Mouse (Mus musculus): ENCODE results near the gene Cog5. TPM values are rescaled to one million over a fixed set of nuclear protein-coding genes. Genes with fewer than 3 reads are reported as not detected.

The Cog5 gene
- polyA plus RNA-seq, 1 experiment from 2014 or later, result 24.2 TPM

DNA sequence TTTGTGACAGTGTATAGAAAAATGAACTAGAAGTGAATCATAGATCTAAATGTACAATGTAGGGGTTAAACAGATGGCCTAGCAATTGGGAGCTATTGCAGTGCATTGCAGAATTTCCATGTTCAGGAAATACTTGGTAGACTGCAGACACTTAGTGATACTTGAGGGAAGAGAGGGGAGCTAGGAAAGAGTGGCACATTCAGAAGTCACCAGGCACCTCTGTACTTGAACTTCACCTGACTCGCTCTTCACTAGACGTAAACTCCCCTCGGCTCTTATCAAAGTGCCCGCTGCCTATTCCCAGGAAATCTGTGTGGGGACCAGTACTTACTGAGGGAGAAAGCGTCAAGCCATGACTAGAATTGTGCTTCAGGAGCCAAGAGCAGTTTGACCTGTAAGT is 180.8 kb downstream of the Cog5 start:
- no peak overlapping the region for H3K9ac ChIP-seq
- whole genome bisulfite sequencing, result 67% methylated on average over 5 of the region's 5 CpGs
- 0 out of 2 replicates have a peak, but pooled peaks cover 4% of the 10 kb centered on the region for H3K36me3 ChIP-seq (ENCODE audit: poor library complexity, severe bottlenecking)
- H3K4me3 ChIP-seq, result no peak overlapping the region
- no peaks in the 10 kb centered on the region for H3K9me3 ChIP-seq (replicated peaks)
- H3K27me3 ChIP-seq, result no peaks in the 10 kb centered on the region
- ATAC-seq, result no peak
- H3K4me1 ChIP-seq, result peaks cover 8% of the 10 kb centered on the region; the same call in 1 of the 2 replicates
- H3K4me2 ChIP-seq, result no peak overlapping the region
- H3K27ac ChIP-seq, result no peak overlapping the region

DNA sequence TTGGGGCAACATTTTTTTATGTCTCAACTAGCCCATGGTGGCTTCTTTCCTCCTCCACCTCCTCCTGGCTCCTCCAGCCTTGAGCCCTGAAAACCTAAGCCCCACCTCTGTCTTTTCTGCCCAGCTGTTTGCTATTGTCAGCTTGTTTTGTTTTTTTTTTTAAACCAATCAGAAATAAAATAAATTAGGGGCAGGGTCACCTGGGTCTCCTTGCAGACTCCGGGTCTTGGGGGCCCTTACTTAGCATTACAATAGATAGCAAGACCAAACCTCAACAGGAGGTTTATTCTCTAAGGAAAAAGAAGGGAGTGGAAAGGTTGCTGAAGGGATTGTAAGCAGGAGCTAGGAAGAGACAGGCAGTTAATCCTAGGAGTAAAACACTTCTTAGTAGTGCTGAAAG is 181.5 kb downstream of the Cog5 start:
- 0% methylated on average over 1 of the region's 1 CpGs for WGBS
- no peak overlapping the region for H3K27ac ChIP-seq
- no peaks in the 10 kb centered on the region for H3K27me3 ChIP-seq
- ATAC-seq, result no peak
- no peaks in the 10 kb centered on the region for H3K9me3 ChIP-seq (replicated peaks)
- peaks cover 8% of the 10 kb centered on the region; the same call in 1 of the 2 replicates for H3K4me1 ChIP-seq
- H3K36me3 ChIP-seq (ENCODE audit: poor library complexity, severe bottlenecking), result 0 out of 2 replicates have a peak, but pooled peaks cover 4% of the 10 kb centered on the region
- no peak overlapping the region for H3K4me3 ChIP-seq
- no peak overlapping the region for H3K4me2 ChIP-seq
- no peak overlapping the region for H3K9ac ChIP-seq

DNA sequence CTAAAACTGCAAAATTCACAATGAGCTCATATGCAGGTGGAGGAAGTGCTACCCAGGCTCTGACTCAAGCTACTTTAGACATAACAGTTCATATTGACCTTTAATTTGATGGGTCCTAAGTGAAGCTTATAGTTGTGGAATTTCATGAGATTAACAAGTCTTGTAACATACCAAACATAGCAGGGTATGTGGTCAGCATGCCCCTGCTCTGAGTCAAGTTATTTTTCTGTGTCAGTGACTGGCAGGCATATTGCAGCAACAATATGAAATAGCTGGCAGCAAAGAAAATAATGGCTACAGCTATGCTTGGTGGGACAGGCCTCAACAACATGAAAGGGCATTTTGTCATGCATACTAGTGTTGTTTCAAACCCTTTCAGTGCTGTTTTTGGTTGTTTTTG is 183.9 kb downstream of the Cog5 start:
- Histone ChIP-seq H3K9ac (no peak overlapping the region), H3K4me3 (no peak overlapping the region), H3K4me1 (peaks cover 8% of the 10 kb centered on the region; the same call in 1 of the 2 replicates), H3K36me3 (ENCODE audit: poor library complexity, severe bottlenecking) (0 out of 2 replicates have a peak, but pooled peaks cover 8% of the 10 kb centered on the region), H3K9me3 (replicated peaks) (no peaks in the 10 kb centered on the region), H3K4me2 (no peak overlapping the region), H3K27ac (no peak overlapping the region), H3K27me3 (no peaks in the 10 kb centered on the region)
- no peak for ATAC-seq

DNA sequence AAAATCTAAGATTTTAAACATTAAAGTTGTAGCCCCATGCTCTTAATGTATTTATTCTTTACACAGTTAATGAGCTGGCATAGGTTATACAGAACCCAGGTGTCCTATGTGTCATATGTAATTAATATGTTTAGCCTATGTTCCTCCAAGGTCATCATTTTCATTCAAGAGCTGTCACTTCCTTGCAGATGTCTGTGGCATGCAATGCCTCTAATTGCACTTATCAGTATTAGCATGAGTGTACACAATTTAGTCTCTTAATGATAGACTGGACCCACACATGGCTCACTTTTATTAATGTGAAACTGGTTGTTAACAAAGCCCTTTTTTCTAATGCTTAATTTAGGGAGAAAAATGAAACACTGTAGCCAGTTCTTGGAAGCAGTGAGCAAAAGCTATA is 184.6 kb downstream of the Cog5 start:
- no peak overlapping the region for H3K27ac ChIP-seq
- ATAC-seq, result peak; percentile 53; the same call in 1 of the 2 replicates

DNA sequence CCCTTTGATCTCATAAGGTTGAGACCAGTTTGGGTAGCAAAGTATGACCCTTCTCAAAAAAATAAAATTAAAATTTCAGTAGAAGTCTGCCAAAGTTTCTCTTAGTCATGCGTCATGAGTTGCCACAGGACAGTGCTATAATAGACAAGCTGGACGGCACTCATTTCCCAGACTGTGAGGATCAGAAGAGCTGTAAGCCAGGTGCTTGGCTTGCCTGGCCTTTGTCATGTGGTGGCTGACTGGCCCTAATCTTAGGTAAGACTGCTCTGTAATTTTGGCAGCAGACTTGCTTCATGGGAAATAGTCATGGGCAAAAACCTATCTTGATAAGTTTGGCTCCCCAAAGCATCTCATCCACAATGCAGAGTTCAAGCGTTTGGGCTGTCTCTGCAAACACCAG is 191.4 kb downstream of the Cog5 start:
- H3K36me3 ChIP-seq (ENCODE audit: poor library complexity, severe bottlenecking), result 0 out of 2 replicates have a peak, but pooled peaks cover 4% of the 10 kb centered on the region
- H3K4me1 ChIP-seq, result no peaks in the 10 kb centered on the region
- no peak overlapping the region for H3K4me3 ChIP-seq
- H3K9me3 ChIP-seq (replicated peaks), result no peaks in the 10 kb centered on the region
- no peak for ATAC-seq
- no peak overlapping the region for H3K4me2 ChIP-seq
- H3K27ac ChIP-seq, result no peak overlapping the region
- 95% methylated on average over 3 of the region's 3 CpGs for WGBS
- H3K27me3 ChIP-seq, result no peaks in the 10 kb centered on the region
- no peak overlapping the region for H3K9ac ChIP-seq

More for the DNA sequence above, 184.6 kb downstream of the Cog5 start:
- Histone ChIP-seq H3K9ac (no peak overlapping the region), H3K4me3 (no peak overlapping the region), H3K36me3 (ENCODE audit: poor library complexity, severe bottlenecking) (0 out of 2 replicates have a peak, but pooled peaks cover 8% of the 10 kb centered on the region), H3K27me3 (no peaks in the 10 kb centered on the region), H3K9me3 (replicated peaks) (no peaks in the 10 kb centered on the region), H3K4me2 (no peak overlapping the region), H3K4me1 (peaks cover 8% of the 10 kb centered on the region; the same call in 1 of the 2 replicates)

DNA sequence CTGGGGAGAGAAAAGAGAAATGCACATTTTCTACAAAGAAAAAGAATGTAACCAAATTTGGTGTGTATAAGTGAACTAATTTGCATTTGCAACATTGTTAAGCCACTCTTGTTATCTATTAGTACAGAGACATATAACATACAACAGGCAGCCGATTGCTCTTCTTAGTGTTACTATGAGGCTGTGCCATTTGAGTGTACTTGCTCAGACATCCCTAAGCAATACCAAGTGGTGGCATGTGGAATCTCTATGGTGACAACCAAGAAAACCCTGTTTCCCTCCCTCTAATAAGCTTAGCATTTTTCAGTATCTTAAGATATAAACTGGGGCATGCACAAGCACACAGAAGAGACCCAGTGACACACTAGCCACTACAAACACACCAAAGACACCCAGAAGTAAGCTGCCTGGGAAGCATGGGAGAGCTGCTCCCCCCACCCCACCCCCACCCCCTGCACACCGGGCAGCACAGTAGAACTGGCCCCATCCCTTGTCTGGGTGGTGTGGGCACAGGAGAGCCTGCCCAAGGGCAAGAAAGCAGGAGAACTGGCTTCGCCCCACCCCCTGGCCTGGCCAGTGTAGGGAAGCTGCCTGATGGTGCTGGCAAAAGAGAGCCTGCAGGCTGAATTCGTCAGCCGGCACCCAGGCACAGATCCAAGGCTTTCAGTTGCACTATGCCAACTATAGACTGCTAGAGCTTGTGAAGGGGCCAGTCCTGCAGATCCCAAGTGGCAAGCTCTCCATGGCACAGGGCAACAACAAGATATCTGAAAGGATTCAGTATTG is 194.2 kb downstream of the Cog5 start:
- ATAC-seq, result peak; percentile 86; the same call in 1 of the 2 replicates
- Histone ChIP-seq H3K27ac (no peak overlapping the region), H3K9ac (no peak overlapping the region), H3K9me3 (replicated peaks) (no peaks in the 10 kb centered on the region), H3K27me3 (no peaks in the 10 kb centered on the region), H3K4me3 (no peak overlapping the region), H3K4me1 (no peaks in the 10 kb centered on the region), H3K4me2 (no peak overlapping the region), H3K36me3 (ENCODE audit: poor library complexity, severe bottlenecking) (no peaks in the 10 kb centered on the region)
- 69% methylated on average over 5 of the region's 5 CpGs for WGBS

DNA sequence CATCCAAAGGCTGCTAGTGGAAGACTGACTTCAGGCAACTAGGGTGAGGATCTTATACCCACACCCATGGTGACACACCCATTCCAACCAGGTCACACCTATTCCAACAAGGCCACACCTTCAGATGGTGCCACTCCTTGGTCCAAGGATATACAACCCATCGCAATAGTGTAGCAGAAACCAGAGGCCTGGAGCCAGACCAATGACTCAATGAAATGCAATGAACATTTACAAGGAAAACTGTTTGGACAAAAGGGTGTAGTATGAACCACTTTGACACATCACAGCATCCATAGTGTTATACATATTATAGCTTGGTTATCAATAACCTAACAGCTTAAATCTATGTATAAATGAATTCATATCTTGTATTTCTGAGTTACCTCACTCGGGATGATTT is 194.9 kb downstream of the Cog5 start:
- no peak for ATAC-seq

DNA sequence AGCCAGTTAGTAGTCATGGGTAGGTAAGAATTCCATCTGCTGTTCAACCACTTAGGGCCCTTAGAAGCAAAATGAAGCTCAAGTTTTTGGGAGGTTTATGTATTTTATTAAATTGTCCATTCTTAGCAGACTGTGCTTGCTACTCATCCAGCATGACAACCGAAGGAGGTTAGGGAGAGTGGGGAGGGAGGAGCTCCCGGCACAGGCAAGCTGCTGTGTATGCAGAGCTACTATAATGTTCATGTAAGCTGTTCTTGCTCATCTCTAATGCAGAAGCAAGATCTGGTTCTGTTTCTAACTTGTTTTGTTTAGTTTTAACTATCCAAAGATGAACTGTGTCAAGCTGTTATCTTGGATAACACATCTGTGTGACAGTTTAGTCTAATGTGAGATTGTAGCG is 199.4 kb downstream of the Cog5 start:
- H3K9ac ChIP-seq, result no peak overlapping the region
- H3K4me2 ChIP-seq, result no peak overlapping the region
- no peak for ATAC-seq
- H3K9me3 ChIP-seq (replicated peaks), result no peaks in the 10 kb centered on the region
- WGBS, result 93% methylated on average over 3 of the region's 3 CpGs
- H3K4me3 ChIP-seq, result no peak overlapping the region
- no peaks in the 10 kb centered on the region for H3K4me1 ChIP-seq
- no peaks in the 10 kb centered on the region for H3K36me3 ChIP-seq (ENCODE audit: poor library complexity, severe bottlenecking)
- no peak overlapping the region for H3K27ac ChIP-seq
- no peaks in the 10 kb centered on the region for H3K27me3 ChIP-seq

More for the DNA sequence above, 194.9 kb downstream of the Cog5 start:
- 97% methylated on average over 2 of the region's 2 CpGs for WGBS
- Histone ChIP-seq H3K4me1 (no peaks in the 10 kb centered on the region), H3K9ac (no peak overlapping the region), H3K4me2 (no peak overlapping the region), H3K9me3 (replicated peaks) (no peaks in the 10 kb centered on the region), H3K27me3 (no peaks in the 10 kb centered on the region), H3K27ac (no peak overlapping the region), H3K36me3 (ENCODE audit: poor library complexity, severe bottlenecking) (no peaks in the 10 kb centered on the region), H3K4me3 (no peak overlapping the region)

DNA sequence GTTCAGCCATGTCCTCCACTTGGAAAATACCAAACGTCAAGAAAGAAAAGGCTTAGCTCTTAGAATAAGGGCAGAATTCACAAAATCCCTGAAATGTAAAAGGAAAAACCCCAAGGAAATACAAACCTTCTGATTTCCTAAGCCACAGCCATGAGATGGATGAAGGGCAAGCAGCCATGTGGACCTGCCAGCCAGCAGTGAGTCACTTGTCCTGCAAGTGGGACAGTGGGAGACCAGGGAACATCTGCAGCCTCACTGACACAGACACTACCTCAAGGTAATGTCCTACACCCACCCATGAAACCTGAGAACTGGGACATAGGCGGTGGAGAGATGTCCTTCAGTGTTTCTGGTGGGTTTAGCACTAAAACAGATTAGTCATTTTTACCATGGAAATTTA is 200.1 kb downstream of the Cog5 start:
- no peaks in the 10 kb centered on the region for H3K4me1 ChIP-seq
- 87% methylated on average over 2 of the region's 2 CpGs for WGBS

DNA sequence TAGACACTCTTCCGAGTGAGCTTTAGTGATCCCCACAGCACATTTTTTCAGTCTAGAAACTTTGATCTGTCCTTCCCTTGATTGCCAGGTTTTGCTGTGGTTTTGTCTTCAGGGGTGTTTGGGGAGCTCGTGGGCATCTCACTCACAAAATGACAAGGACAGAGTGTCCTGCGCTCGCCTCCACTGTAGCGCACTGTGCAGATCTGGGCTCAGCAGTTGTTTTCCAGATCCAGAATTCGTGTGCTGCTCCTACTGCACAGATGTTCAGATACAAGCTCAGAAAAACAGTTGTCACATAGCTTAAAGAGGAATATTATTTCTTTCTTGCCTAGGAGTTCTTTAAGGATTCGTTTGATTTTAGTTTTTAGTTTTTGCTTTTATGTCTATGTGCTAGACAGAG is 203.1 kb downstream of the Cog5 start:
- ATAC-seq, result no peak
- Histone ChIP-seq H3K36me3 (ENCODE audit: poor library complexity, severe bottlenecking) (no peaks in the 10 kb centered on the region), H3K4me2 (no peak overlapping the region), H3K9me3 (replicated peaks) (no peaks in the 10 kb centered on the region), H3K4me3 (no peak overlapping the region), H3K9ac (no peak overlapping the region), H3K27ac (no peak overlapping the region), H3K27me3 (no peaks in the 10 kb centered on the region), H3K4me1 (no peaks in the 10 kb centered on the region)
- 90% methylated on average over 7 of the region's 7 CpGs for WGBS

More for the DNA sequence above, 200.1 kb downstream of the Cog5 start:
- no peaks in the 10 kb centered on the region for H3K9me3 ChIP-seq (replicated peaks)
- H3K27ac ChIP-seq, result no peak overlapping the region
- no peak overlapping the region for H3K9ac ChIP-seq
- no peak overlapping the region for H3K4me2 ChIP-seq
- no peak overlapping the region for H3K4me3 ChIP-seq
- no peaks in the 10 kb centered on the region for H3K36me3 ChIP-seq (ENCODE audit: poor library complexity, severe bottlenecking)
- ATAC-seq, result no peak
- H3K27me3 ChIP-seq, result no peaks in the 10 kb centered on the region

DNA sequence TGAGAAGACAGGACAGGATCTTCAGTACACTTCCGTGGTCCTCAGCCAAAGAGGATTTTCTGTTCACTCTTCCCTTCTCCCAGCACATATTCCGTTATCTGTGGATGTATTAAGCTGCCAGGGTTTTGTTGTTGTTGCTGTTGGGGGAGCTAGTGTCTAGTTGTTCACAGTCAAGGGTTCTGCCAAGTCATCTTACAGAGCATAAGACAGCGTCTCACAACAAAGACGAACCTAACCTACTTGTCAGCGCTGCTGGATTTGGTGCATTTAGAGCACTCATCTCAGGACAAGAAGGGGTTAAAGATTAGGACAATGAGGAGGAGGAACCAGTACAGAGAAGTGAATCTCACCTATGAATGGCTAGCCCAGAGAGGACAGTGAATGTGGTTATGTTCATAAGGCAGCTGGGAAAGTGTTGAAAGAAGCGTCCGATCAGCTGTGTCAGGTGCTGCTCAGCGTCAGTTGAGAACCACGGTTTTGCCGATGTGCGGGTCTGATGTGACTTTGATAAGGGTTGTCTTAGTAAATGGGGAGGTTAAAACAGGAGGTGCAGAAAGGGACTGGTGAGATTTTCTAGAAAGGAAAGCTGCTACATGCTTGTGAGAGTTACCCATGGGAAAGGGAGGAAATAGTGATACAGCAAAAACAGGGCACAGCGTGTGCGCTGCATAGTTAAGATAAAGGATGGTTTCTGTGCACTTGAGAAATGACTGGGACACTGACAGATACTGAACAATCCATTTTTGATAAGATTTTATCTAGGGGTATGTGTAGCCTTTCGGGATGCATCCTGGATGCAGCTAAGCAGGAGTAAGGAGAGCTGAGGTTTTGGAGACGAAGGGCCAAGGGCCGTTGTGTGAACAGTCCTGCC is 208.2 kb downstream of the Cog5 start:
- Histone ChIP-seq H3K9me3 (replicated peaks) (no peaks in the 10 kb centered on the region), H3K36me3 (ENCODE audit: poor library complexity, severe bottlenecking) (no peaks in the 10 kb centered on the region), H3K9ac (no peak overlapping the region), H3K27me3 (no peaks in the 10 kb centered on the region), H3K4me1 (no peaks in the 10 kb centered on the region), H3K4me2 (no peak overlapping the region), H3K4me3 (no peak overlapping the region), H3K27ac (no peak overlapping the region)
- no peak for ATAC-seq
- 88% methylated on average over 16 of the region's 16 CpGs for WGBS

DNA sequence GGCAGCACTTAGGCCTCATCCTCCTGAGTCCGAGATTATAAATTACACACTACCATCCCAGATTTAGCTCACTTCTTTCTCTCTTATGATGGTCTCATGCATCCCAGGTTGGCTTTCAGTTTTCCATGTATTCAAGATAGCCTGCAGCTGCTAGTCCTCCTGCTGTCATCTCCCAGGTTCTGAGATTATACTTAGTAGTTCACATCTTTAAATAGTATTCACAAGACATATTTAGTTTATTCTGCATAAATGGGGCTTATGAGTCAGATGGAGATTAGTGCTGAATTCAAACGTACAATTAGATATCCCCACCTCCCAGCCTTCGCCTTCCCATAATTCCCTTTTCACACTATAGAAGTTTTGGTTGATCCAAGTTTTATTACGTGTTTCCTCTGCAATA is 222.1 kb downstream of the Cog5 start:
- Histone ChIP-seq H3K36me3 (ENCODE audit: poor library complexity, severe bottlenecking) (no peaks in the 10 kb centered on the region), H3K9ac (no peak overlapping the region), H3K4me2 (no peak overlapping the region), H3K27ac (no peak overlapping the region), H3K4me1 (no peaks in the 10 kb centered on the region), H3K9me3 (replicated peaks) (no peaks in the 10 kb centered on the region), H3K27me3 (no peaks in the 10 kb centered on the region), H3K4me3 (no peak overlapping the region)
- WGBS, result 87% methylated on average over 4 of the region's 4 CpGs
- no peak for ATAC-seq

All from forebrain, embryonic 13.5 days (tissue).